Mouse (Mus musculus) CD4-positive, CD25-positive, alpha-beta regulatory T cell, adult 4 months (primary cell): ENCODE results near the gene Mark2. TPM values are rescaled to one million over a fixed set of nuclear protein-coding genes. Genes with fewer than 3 reads are reported as not detected.

Experiments used
- ATAC-seq: one replicate; pipeline ENCODE4 v1.8.0; 2017
- polyA plus RNA-seq, 2 experiments: library from polyadenylated mRNA; unstranded; fragments of 100-300 nt; shearing (Covaris generic); gene quantifications; one replicate each; pipeline ENCODE4 v1.2.1; 2017

Mark2 gene
- polyA plus RNA-seq, 2 experiments from 2014 or later, result 53.0 to 75.8 TPM

DNA sequence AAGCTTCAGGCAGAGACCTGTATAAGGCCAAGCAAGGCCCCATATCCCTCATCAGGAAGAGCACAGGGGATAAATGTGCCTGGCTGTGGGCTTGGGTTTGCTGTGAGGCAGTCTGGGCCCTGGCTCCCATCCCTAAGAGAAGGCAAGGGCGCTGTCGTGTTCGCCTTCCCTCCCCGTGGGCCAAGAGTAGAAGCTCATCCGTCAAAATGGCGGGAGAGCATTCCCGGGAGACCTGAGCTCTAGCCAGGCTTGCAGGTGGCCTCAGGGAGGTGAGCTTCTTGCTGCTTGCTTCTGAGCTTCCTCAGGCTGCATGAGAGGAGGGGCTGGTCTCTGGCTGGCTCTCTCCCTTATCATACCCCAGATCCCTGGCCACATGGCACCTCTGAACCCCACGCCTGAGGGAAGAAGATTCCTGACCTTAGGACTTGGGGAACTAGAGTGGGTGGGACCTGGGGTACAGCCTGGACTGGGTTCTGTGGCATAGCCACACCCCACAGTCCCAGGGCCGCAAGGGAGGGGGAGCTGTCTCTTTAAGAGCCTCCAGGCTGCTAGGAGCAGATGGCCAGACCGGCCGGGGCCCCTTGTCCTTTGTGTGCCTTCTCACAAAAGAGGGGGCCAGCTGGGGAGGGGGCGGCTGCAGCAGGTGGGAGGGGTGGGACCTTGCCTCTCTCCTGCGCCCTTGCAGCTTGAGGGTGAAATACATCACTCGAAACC, 76.0 kb downstream of the Mark2 start:
- ATAC-seq, result no peak

DNA sequence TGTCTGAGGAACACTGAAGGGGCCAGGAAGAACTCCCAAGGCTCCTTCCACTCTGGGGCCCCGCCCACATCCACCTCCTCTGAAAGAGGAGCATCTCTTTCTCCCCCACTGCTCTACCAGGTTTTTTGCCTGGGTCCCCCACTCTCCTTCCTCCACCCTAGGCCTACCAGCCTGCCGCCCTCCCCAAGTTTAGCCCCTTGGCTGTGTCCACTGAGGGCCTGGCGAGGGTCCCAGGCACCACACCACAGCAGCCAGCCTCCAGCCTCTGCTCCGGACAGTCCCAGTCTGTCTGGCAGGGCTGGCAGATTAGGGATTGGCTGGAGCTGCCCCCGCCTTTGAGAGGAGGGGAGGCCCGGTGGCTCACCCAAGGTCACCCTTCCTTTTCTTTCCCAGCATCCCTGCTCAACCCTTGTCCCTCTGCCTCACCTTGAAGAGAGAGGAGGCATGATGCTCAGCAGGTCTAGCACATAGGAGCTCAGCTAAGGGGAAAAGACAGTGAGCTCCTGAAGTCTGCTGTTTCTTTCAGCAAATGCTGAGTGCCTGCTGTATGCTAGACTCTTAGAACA, 76.8 kb downstream of the Mark2 start:
- no peak for ATAC-seq

DNA sequence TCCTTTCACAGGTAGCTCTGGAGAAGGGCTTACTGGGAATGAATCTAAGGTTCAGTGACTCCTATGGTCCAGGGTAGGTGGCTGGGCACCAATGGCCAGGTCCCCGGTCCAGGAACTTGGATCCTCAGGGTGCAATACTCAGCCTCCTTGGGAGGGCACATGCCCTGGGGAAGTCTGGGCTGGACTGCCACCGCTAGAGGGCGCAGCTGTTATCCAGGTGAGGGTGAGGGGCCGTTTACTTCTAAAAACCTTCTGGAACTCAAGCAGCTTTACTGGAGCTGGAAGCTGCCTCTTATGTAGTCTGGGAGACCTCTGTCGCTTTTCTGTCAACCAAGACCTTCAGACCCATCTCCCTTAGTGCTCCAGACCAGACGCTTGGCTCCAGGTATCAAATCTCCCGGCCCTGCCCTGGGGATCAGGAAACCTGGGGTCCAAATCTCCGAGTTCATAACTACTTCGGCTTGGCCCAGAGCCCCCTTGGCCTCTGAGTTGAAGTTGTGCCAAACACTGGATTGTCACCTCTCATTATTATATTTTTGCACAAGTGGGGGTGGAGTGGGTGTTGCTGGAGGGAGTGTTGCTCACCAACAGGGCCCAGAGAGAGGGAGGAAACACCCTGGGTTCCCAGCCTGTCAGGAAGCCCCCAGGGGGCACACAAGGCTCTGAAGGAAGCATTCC, 77.4 kb downstream of the Mark2 start:
- ATAC-seq, result peak; percentile 61

DNA sequence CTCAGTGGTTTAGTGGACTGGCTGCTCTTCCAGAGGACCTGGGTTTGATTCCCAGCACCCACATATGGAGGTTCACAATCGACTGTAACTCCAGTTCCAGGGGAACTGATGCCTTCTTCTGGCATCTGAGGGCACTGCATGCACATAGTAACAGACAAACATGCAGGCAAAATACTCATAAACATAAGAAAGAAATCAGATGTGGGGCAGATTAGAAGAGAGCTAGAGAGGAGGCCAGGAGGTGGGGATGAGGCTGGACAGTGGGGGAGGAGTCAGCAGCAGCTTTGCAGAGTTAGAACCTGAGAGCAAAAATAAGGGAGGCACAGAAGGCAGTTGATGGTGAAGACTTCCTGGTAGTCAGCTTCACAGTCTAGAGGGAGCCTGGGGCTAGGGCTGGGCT, 79.1 kb downstream of the Mark2 start:
- no peak for ATAC-seq

DNA sequence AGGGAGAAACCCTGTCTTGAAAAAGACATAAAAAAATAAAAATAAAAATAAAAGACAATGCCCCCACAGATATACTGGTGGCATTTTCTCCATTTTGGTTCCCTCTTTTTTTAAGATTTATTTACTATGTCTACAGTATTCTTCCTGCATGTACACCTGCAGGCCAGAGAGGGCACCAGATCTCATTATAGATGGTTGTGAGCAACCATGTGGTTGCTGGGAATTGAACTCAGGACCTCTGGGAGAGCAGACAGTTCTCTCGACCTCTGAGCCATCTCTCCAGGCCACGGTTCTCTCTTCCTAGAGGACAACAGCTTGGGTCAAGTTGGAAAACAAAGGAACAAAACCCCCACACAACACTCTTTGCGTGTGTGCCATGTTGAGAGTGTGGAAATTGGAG, 79.7 kb downstream of the Mark2 start:
- ATAC-seq, result no peak

DNA sequence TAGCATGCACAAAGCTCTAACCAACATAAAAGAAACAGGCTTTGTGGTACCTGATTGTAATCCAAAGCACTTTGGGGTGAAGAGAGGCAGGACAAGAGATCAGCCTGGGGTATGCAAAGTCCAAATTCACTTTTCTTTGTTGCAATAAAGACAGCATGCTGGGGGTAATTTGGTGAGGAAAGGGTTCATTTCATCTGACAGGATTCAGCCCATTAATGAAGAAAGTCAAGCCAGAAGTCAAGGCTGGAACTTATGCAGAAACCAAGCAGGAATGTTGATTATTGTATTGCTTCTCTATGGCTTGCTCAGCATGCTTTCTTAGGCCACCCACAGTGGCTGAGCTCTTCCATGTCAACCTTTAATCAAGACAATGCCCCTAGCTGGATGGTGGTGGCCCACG, 80.2 kb downstream of the Mark2 start:
- ATAC-seq, result no peak

DNA sequence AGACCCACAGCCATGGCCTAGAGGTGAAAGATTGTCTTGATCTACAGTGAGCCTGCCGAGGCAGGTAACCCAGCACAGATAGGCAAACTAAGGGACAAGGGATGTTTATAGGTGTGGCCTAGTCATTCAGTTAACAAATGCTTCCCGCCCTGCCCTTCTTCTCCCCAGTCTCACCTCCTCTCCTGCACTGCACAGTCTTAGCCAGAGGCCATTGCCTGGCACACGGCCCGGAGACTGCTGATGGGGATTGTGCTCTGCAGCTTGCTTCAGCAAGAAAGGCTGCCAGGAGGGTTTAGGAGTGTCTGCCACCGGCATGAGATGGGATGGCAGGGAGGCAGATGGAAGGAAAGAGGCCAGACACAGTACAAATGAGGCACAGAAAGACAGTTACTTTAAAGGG, 83.8 kb downstream of the Mark2 start:
- no peak for ATAC-seq

DNA sequence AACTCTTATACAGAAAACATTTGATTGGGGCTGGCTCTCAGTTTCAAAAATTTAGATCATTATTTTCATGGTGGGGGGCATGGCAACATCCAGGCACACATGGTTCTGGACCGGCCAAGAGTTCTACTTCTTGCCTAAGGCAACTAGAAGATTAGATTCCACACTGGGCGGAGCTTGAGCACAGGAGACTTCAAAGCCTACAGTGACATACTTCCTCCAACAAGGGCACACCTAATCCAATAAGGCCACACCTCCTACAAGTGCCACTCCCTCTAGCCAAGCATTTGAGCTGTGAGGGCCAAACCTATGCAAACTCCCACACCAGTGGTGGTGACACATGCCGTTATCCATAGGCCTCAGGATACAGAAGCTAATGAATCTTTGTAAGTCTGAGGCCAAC, 95.6 kb downstream of the Mark2 start:
- no peak for ATAC-seq

DNA sequence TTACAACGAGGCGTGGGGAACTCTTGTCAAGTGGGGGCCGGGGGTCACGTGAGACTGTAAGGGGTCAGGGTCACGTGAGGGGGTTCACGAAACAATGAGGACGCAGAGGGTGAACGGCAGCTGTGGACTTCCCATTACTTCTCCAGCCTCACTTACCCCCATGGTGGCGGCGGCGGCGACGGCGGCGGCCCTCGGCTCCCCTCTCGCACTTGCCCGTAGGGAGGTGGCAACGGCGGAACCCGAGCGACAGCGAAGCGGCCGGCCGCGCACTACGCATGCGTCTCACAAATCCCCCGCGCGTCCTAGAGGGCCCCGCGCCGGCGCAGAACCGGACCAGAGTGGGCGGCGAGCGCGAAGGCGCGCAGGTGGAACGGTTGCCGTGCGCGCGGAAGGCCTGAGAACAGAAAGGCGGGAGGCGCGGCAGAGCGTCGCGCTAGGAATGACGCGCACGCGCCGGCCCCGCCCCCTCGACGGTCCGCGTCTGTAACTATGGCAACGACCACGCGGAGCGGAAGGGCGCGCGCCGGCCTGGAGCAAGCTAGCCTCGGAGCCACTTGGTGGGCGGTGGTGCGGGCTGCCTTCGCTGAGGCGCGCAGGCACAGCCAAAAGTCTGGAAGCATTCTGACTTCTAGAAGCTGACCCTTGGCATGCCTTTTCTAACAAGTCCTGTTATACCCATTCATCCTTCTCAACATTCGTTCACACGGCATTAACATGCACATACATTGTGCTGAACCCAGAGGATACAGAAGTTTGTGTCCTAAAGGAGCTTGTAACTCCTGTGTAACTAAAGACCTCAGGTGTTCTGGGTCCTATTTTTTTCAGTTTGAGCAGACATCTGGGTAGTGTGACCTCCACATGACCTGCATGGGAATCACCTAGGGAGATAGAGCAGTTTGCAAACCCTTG, 100.6 kb downstream of the Mark2 start, which contains the start of gene Naa40:
Gene Naa40 (minus strand): TSS at position 402 of the 909 bp plus-strand sequence.
- ATAC-seq, result peak; percentile 95

DNA sequence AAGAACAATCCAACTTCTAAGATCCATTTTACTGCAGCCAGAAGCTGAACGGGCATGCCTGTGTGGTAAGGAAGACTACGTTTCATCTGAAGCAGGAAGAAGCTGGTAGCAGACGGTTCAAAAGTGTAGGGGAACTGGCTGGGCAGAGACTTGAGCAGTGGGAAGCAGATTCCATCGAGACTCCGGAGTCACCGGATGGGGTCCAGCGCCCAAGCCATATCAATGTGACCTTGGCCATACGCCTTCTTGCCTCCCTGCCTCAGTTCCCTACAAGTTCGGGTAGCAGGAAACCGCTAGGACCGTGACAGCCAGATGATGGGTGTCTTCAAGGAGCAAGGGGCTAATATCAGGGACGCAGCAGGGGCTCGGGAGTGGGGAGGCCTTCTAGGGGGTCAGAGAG, 101.4 kb downstream of the Mark2 start:
- ATAC-seq, result no peak

DNA sequence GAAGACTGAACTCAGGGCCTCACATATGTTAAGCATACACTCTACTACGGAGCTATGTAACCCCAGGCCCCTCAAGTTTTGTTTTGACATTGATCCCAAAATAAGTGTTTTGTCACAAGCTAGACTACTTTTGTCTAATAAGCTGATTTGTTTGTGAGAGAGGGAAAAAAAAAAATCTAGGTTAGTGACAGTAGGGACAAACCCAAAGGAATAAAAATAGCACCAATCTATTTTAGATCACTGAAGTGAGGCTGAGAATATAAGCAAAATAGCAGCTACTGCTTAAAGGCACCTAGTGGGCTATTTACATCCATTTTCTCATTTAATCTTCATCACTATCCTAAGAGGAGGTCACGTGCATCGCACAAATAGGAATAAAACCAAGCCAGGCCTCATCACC, 102.1 kb downstream of the Mark2 start:
- no peak for ATAC-seq

DNA sequence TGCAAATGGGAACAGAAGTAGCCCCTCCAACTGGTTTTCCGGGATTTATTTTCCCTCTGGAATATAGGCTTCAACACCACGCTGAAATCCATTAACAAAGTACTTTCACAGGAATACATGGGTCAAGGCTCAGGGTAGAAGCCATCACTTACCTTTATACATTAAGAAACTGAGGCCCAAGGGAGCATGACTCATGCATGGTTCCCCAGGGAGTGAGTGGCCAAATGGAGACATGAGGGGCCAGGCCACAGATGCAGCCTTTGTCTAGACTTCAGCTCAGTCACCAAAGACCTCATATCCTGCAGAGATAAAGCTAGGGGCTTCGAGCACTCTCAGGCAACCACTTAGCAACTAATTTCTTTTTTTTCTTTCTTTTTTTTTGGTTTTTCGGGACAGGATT, 104.9 kb downstream of the Mark2 start:
- no peak for ATAC-seq

DNA sequence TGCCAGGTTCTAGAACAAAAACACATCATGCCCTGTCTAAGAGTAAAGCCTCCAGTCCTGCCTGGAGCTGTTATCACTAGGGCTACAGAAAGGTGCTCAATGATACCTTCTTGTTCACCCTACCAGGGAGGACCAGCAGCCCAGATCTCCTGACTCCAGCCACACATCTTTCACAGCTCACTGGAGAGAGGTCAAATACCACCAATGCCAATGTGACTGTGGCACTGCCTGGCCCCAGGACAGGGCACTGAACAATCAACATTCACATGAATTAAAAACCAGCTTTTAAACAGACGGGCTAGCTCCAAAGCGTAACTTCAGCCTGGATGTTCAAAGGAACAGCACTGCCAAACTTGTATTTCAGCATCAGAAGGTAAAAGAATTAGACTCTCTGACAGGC, 105.6 kb downstream of the Mark2 start:
- no peak for ATAC-seq

DNA sequence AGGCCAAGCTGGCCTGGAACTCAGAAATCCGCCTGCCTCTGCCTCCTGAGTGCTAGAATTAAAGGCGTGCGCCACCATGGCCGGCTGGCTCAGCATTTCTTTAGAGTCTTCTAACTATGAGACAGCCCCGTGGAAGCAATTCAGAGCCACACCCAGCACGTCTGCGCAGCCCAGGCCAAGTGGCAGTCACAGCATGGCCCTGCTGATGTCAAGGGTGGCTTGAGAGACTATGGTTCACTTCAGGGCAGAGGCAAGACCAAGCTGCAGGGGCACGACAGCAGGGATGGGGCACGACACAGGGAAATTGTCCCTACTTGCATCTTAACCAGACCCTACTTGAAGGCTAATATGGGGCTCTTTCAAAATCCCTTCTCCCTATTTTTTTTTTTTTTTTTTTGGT, 106.2 kb downstream of the Mark2 start:
- no peak for ATAC-seq

DNA sequence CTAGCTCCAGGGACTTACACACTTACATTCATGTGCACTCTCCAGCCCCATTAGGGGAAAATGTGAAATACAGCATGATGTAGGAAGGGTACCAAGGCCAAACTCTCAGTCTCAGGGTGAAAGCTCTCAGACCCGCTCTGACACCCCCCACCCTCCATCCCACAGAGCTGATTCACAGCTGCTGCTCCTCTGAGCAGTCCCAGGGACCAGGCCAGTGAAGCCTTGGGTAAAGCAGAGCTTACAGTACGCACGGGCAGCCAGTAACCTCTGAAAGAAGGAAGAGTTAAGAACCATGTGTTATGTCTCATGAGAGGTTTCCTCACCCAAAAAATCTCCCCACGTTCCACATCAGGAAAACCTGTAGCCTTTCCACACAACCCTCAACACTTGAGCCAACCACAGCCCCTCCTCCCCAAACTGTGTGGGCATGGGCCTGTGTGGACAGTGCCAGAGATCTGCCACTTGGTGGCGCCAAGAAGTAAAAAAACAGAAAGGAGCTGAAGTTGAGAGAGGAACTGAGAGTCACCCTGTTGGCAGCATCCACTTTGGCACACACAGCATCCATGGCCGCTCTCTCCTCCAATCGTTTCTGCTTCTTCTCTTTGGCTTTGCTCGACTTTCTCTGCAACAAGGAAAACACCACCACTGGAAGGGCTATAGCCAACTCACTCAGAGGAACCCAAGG, 107.0 kb downstream of the Mark2 start:
- ATAC-seq, result peak; percentile 90

DNA sequence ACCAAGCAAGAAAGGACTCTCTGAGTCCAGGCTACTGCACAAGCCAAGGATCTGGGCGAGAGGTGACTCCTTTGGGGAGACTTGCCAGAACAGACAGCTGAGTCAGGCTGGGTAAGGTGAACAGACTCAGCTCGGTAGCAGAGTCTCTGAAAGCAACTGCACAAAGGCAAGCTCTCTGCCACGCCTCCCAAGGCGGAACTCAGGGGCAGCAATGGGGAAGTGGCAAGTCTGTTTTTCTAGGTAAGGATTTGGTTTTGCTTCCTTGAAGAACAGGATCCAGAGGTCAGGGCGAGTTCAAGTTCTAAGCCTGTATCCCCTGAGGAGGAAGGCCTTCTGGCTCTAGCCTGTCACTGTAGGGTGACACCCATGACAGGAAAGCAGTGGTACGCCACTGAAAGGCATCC, 115.1 kb downstream of the Mark2 start:
- ATAC-seq, result no peak

Other genes starting within 250 kb of the Mark2 start
- gene Flrt1, start 236.1 kb downstream of the Mark2 start, polyA plus RNA-seq, result under 1 TPM in 1 of 2 experiments, not detected in 1; 0.22 TPM
- gene Otub1, start 135.5 kb downstream of the Mark2 start, polyA plus RNA-seq, result 100 to 1,000 TPM; 157 to 198 TPM
- 100 to 1,000 TPM; 223 to 296 TPM for gene Cox8a, start 124.2 kb downstream of the Mark2 start, polyA plus RNA-seq
- gene Naa40, start 100.7 kb downstream of the Mark2 start, polyA plus RNA-seq, result 10 to 100 TPM; 21.9 to 26.8 TPM
- gene Rcor2, start 74.5 kb downstream of the Mark2 start, polyA plus RNA-seq, result under 1 TPM in 1 of 2 experiments, not detected in 1; 0.42 TPM
- gene Spindoc, start 41.1 kb upstream of the Mark2 start, polyA plus RNA-seq, result 1 to 10 TPM; 3.5 to 4.1 TPM
- under 1 TPM in 1 of 2 experiments, not detected in 1; 0.12 TPM for gene 2700081O15Rik, start 75.8 kb upstream of the Mark2 start, polyA plus RNA-seq
- gene Rtn3, start 141.4 kb upstream of the Mark2 start, polyA plus RNA-seq, result 10 to 100 TPM; 26.8 to 33.7 TPM
- 10 to 100 TPM; 20.8 to 22.4 TPM for gene Atl3, start 152.2 kb upstream of the Mark2 start, polyA plus RNA-seq
- 10 to 100 TPM; 77.8 to 93.3 TPM for gene Pla2g16, start 215.6 kb upstream of the Mark2 start, polyA plus RNA-seq